Mouse (Mus musculus): ENCODE data around the gene Gm10065. TPM values are rescaled to one million over a fixed set of nuclear protein-coding genes. Genes with fewer than 3 reads are reported as not detected.
"Not testable (repeated sequence)": the region's sequence is repeated elsewhere in the genome, so short reads cannot be mapped to it uniquely, and the experiment has no call there.

Gm10065 gene
- not detected in 2 replicates for polyA plus RNA-seq (2014; fragmentation: Nextera tagmentation; extraction: Ambion mirVana)

- ATAC-seq (replicated peaks; ENCODE audit: insufficient number of reproducible peaks, low FRiP score, low TSS enrichment): peak; percentile 60
- H3K4me1 ChIP-seq (ENCODE audit: control insufficient read depth, insufficient read depth, low read length); H3K36me3 ChIP-seq (ENCODE audit: control insufficient read depth, insufficient read depth, low read length); H3K27me3 ChIP-seq (ENCODE audit: control insufficient read depth, insufficient read depth, low read length); H3K9me3 ChIP-seq (replicated peaks; ENCODE audit: control insufficient read depth, low read length): not testable (repeated sequence)
- Histone ChIP-seq H3K4me3 (ENCODE audit: low read depth, low read length) (peak within 1 kb of the TSS; percentile 59), H3K27ac (ENCODE audit: low read depth, low read length) (peak within 1 kb of the TSS; percentile 54), H3K4me2 (peak within 1 kb of the TSS; percentile 72), H3K9ac (ENCODE audit: low read depth, low read length) (peak within 1 kb of the TSS; percentile 74)
- 3% methylated on average over 26 of the region's 31 CpGs for WGBS (ENCODE audit: insufficient replicate concordance)
Observed at GRCm38 (mm10) chr13:21478759-21479670, at the start of gene Gm10065, which contains the start of gene Zkscan4. Gene Gm10065, minus strand, starts transcription at chr13:21479441. Gene Zkscan4, plus strand, starts transcription at chr13:21478907.

GRCm38 (mm10) chr13:21506221-21506649 is 27.0 kb upstream of the Gm10065 start:
- ATAC-seq (replicated peaks; ENCODE audit: insufficient number of reproducible peaks, low FRiP score, low TSS enrichment): peak; percentile 99
- Histone ChIP-seq H3K9ac (ENCODE audit: low read depth, low read length) (peak overlapping the region; percentile 82), H3K4me2 (peak overlapping the region; percentile 70), H3K4me1 (ENCODE audit: control insufficient read depth, insufficient read depth, low read length) (no peaks in the 10 kb centered on the region), H3K27ac (ENCODE audit: low read depth, low read length) (peak overlapping the region; percentile 86), H3K9me3 (replicated peaks; ENCODE audit: control insufficient read depth, low read length) (no peaks in the 10 kb centered on the region), H3K27me3 (ENCODE audit: control insufficient read depth, insufficient read depth, low read length) (no peaks in the 10 kb centered on the region), H3K36me3 (ENCODE audit: control insufficient read depth, insufficient read depth, low read length) (no peaks in the 10 kb centered on the region), H3K4me3 (ENCODE audit: low read depth, low read length) (peak overlapping the region; percentile 70)
- WGBS (ENCODE audit: insufficient replicate concordance): under 1% methylated on average over 21 of the region's 21 CpGs

GRCm38 (mm10) chr13:21502296-21502695 is 23.1 kb upstream of the Gm10065 start:
- H3K9ac ChIP-seq (ENCODE audit: low read depth, low read length): no peak overlapping the region
- no peak overlapping the region for H3K4me2 ChIP-seq
- no peaks in the 10 kb centered on the region for H3K27me3 ChIP-seq (ENCODE audit: control insufficient read depth, insufficient read depth, low read length)
- no peak overlapping the region for H3K4me3 ChIP-seq (ENCODE audit: low read depth, low read length)
- H3K9me3 ChIP-seq (replicated peaks; ENCODE audit: control insufficient read depth, low read length): no peaks in the 10 kb centered on the region
- 81% methylated on average over 5 of the region's 5 CpGs for WGBS (ENCODE audit: insufficient replicate concordance)
- no peaks in the 10 kb centered on the region for H3K4me1 ChIP-seq (ENCODE audit: control insufficient read depth, insufficient read depth, low read length)
- no peak overlapping the region for H3K27ac ChIP-seq (ENCODE audit: low read depth, low read length)
- no peak for ATAC-seq (replicated peaks; ENCODE audit: insufficient number of reproducible peaks, low FRiP score, low TSS enrichment)
- no peaks in the 10 kb centered on the region for H3K36me3 ChIP-seq (ENCODE audit: control insufficient read depth, insufficient read depth, low read length)

- not testable (repeated sequence) for H3K4me2 ChIP-seq; H3K4me1 ChIP-seq (ENCODE audit: control insufficient read depth, insufficient read depth, low read length); H3K9ac ChIP-seq (ENCODE audit: low read depth, low read length); H3K27me3 ChIP-seq (ENCODE audit: control insufficient read depth, insufficient read depth, low read length); H3K9me3 ChIP-seq (replicated peaks; ENCODE audit: control insufficient read depth, low read length); ATAC-seq (replicated peaks; ENCODE audit: insufficient number of reproducible peaks, low FRiP score, low TSS enrichment); H3K36me3 ChIP-seq (ENCODE audit: control insufficient read depth, insufficient read depth, low read length); H3K4me3 ChIP-seq (ENCODE audit: low read depth, low read length); H3K27ac ChIP-seq (ENCODE audit: low read depth, low read length)
- WGBS (ENCODE audit: insufficient replicate concordance): 91% methylated on average over 17 of the region's 17 CpGs
Observed at GRCm38 (mm10) chr13:21501182-21501581, 21.9 kb upstream of the Gm10065 start, which contains the start of gene Gm11273. Gene Gm11273, minus strand, starts transcription at chr13:21501418.

- Histone ChIP-seq H3K27me3 (ENCODE audit: control insufficient read depth, insufficient read depth, low read length) (no peaks in the 10 kb centered on the region), H3K27ac (ENCODE audit: low read depth, low read length) (no peak within 1 kb of the TSS), H3K4me1 (ENCODE audit: control insufficient read depth, insufficient read depth, low read length) (no peaks in the 10 kb centered on the region), H3K4me2 (no peak within 1 kb of the TSS), H3K9me3 (replicated peaks; ENCODE audit: control insufficient read depth, low read length) (no peaks in the 10 kb centered on the region), H3K9ac (ENCODE audit: low read depth, low read length) (no peak within 1 kb of the TSS), H3K36me3 (ENCODE audit: control insufficient read depth, insufficient read depth, low read length) (no peaks in the 10 kb centered on the region), H3K4me3 (ENCODE audit: low read depth, low read length) (no peak within 1 kb of the TSS)
- WGBS (ENCODE audit: insufficient replicate concordance): 89% methylated on average over 21 of the region's 21 CpGs
- no peak for ATAC-seq (replicated peaks; ENCODE audit: insufficient number of reproducible peaks, low FRiP score, low TSS enrichment)
Observed at GRCm38 (mm10) chr13:21495080-21495479, 15.8 kb upstream of the Gm10065 start, which contains the start of gene AK157302. Gene AK157302, plus strand, starts transcription at chr13:21495223.

GRCm38 (mm10) chr13:21492847-21493246 is 13.6 kb upstream of the Gm10065 start:
- Histone ChIP-seq H3K27ac (ENCODE audit: low read depth, low read length) (no peak overlapping the region), H3K36me3 (ENCODE audit: control insufficient read depth, insufficient read depth, low read length) (no peaks in the 10 kb centered on the region), H3K4me2 (no peak overlapping the region), H3K9me3 (replicated peaks; ENCODE audit: control insufficient read depth, low read length) (no peaks in the 10 kb centered on the region), H3K9ac (ENCODE audit: low read depth, low read length) (no peak overlapping the region), H3K4me1 (ENCODE audit: control insufficient read depth, insufficient read depth, low read length) (no peaks in the 10 kb centered on the region), H3K27me3 (ENCODE audit: control insufficient read depth, insufficient read depth, low read length) (no peaks in the 10 kb centered on the region), H3K4me3 (ENCODE audit: low read depth, low read length) (no peak overlapping the region)
- ATAC-seq (replicated peaks; ENCODE audit: insufficient number of reproducible peaks, low FRiP score, low TSS enrichment): no peak
- WGBS (ENCODE audit: insufficient replicate concordance): 93% methylated on average over 5 of the region's 5 CpGs

- no peak overlapping the region for H3K4me2 ChIP-seq
- no peaks in the 10 kb centered on the region for H3K27me3 ChIP-seq (ENCODE audit: control insufficient read depth, insufficient read depth, low read length)
- H3K9me3 ChIP-seq (replicated peaks; ENCODE audit: control insufficient read depth, low read length): no peaks in the 10 kb centered on the region
- no peaks in the 10 kb centered on the region for H3K4me1 ChIP-seq (ENCODE audit: control insufficient read depth, insufficient read depth, low read length)
- no peak for ATAC-seq (replicated peaks; ENCODE audit: insufficient number of reproducible peaks, low FRiP score, low TSS enrichment)
- WGBS (ENCODE audit: insufficient replicate concordance): 76% methylated on average over 1 of the region's 1 CpGs
- H3K36me3 ChIP-seq (ENCODE audit: control insufficient read depth, insufficient read depth, low read length): 0 out of 2 replicates have a peak, but pooled peaks cover 2% of the 10 kb centered on the region
- no peak overlapping the region for H3K27ac ChIP-seq (ENCODE audit: low read depth, low read length)
- H3K4me3 ChIP-seq (ENCODE audit: low read depth, low read length): no peak overlapping the region
- H3K9ac ChIP-seq (ENCODE audit: low read depth, low read length): no peak overlapping the region
Observed at GRCm38 (mm10) chr13:21486881-21487280, 7.6 kb upstream of the Gm10065 start.

- Histone ChIP-seq H3K4me1 (ENCODE audit: control insufficient read depth, insufficient read depth, low read length) (0 out of 2 replicates have a peak, but pooled peaks cover 2% of the 10 kb centered on the region), H3K9ac (ENCODE audit: low read depth, low read length) (peak overlapping the region; percentile 44; the same call in 1 of the 2 replicates), H3K36me3 (ENCODE audit: control insufficient read depth, insufficient read depth, low read length) (no peaks in the 10 kb centered on the region), H3K4me2 (peak overlapping the region; percentile 15; the same call in 1 of the 2 replicates), H3K4me3 (ENCODE audit: low read depth, low read length) (no peak overlapping the region), H3K27me3 (ENCODE audit: control insufficient read depth, insufficient read depth, low read length) (no peaks in the 10 kb centered on the region), H3K9me3 (replicated peaks; ENCODE audit: control insufficient read depth, low read length) (no peaks in the 10 kb centered on the region), H3K27ac (ENCODE audit: low read depth, low read length) (no peak overlapping the region)
- 21% methylated on average over 4 of the region's 4 CpGs for WGBS (ENCODE audit: insufficient replicate concordance)
- ATAC-seq (replicated peaks; ENCODE audit: insufficient number of reproducible peaks, low FRiP score, low TSS enrichment): no peak
Observed at GRCm38 (mm10) chr13:21472427-21472826, 6.8 kb downstream of the Gm10065 start.
